Mouse (Mus musculus) thymus, adult 18-20 months (tissue): ENCODE measurements around the gene Plb1.

Source experiments
- DNase-seq, 2 experiments: peaks; one replicate each; pipeline ENCODE4 v3.0.0; 2022; ENCODE audit warnings: mixed read lengths in 2 of 2

Gene Plb1

DNA sequence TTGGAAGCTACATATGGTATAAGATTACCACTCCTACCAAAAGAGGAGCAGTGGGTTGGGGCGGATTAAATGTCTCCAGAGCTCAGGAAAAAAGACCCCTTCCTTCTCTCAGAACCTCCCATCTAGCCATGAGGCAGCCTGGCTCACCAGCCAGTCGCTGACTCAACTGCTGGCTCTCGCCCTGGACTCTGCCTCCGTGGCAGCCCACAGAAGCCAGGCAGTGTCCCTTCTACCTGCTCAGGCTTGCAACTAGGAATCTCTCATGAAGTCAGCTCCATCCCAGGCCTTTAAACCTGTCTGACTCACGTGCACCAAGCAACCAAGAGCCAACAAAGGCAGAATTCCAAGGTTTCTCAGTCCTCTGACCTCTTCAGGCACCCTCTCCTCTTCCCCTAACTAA is 103.6 kb downstream of the Plb1 start:
- no peak for DNase-seq

DNA sequence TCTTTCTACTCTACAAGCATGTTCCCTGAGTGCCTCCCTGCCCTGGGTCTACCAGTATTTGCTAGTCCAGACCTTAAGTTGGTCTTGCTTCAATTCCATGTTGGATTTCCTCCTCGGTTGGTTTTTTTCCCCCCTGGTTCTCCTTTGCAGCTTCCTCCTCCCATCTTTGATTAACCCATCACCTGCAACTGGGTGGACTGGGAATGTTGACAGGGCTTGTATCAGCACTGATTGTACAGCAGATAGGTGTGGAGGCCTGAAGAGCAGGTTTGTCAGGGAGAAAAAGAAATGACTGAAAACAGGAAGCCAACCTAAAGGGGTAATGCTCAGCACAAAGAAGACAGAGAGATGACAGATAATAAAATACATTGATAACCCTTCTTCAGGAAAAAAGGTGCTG is 104.8 kb downstream of the Plb1 start:
- DNase-seq: no peak

DNA sequence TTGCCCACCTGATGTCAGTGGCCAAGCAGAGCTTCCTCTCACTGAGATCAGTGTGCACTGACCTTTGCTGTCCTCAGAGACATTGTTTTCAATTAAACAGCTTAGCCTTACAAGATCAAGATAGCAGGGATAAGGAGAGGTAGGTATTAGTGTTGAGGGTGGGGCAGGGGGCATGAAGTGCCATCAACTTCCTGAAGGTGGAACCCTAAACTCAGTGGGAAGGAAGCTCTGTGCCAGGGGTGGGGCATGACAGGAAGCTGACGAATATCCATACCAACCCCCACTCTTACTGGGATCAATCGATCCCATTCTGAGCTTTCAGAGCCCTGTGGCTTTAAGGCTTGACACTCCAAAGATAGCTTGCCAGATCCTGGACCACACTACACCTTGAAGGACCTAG is 105.8 kb downstream of the Plb1 start:
- no peak for DNase-seq

DNA sequence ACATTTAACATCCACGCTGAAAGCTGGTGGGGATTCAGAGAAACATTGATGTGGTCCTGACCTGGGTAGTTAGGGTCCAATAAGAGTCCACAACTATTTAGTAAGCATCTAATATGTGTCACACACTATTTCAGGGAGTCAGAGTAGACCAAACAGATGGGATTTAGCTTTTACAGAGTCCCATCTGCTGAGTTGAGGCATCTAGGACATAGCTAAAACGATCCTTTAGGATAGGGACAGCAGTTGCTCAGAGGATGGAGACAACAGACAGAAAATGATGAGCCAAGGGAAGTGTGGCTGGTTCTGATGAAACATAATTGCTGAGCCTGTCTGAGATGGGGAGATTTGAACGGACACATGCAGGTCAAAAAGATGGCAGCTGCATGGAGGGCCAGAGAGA is 106.3 kb downstream of the Plb1 start:
- DNase-seq: no peak

GRCm38 (mm10) chr5:32340246-32340645 is 107.7 kb downstream of the Plb1 start:
- DNase-seq: no peak

GRCm38 (mm10) chr5:32342711-32343285 is 110.3 kb downstream of the Plb1 start:
- DNase-seq: no peak

DNA sequence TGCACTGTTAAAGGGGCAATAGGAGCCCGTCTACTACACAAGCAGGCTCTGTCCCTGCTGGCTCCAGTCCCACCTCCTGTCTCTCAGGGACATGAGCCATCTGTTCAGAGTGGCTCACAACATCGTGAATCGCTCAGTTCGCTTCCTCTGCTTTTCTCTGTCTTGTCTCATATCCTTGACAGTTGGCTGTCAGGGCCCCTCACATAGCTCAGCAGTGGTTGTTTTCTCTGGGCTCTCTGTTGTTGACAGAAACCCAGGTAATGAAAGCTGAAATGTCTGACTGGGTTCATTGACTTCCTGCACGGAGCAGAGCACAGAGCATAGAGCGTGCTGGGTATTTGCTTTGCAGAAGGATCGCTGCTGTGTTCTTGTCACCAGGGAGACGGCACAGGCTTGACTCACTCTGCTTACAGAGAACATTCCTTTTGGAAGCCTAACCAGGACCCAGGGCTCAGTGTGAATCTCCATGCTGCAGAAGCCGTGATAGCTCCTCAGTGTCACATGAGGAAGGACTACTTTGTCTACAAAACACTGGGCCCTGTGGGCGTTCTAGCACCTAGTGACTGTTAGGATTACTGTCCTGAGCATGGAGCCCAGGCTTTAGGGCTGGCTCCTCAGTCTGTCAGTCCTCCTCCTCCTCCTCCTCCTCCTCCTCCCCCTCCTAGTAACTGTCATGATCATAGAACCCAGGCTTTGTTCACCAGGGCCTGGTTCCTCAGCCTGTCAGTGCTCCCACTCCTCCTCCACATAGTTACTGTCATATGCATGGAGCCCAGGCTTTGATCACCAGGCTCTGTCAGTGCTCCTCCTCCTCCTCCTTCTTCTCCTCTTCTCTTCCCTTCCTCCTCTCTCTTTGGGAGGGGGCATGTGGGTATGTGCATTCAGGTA is 113.8 kb downstream of the Plb1 start:
- DNase-seq: no peak

- DNase-seq: no peak
These were observed 117.2 kb downstream of the Plb1 start for GRCm38 (mm10) chr5:32349718-32350117.

GRCm38 (mm10) chr5:32350551-32351256 is 118.2 kb downstream of the Plb1 start:
- no peak for DNase-seq

GRCm38 (mm10) chr5:32351721-32352465 is 119.4 kb downstream of the Plb1 start:
- no peak for DNase-seq

- no peak for DNase-seq
These were observed 120.3 kb downstream of the Plb1 start for GRCm38 (mm10) chr5:32352845-32353244.

- DNase-seq: no peak
These were observed 120.8 kb downstream of the Plb1 start for GRCm38 (mm10) chr5:32353280-32353679.

DNA sequence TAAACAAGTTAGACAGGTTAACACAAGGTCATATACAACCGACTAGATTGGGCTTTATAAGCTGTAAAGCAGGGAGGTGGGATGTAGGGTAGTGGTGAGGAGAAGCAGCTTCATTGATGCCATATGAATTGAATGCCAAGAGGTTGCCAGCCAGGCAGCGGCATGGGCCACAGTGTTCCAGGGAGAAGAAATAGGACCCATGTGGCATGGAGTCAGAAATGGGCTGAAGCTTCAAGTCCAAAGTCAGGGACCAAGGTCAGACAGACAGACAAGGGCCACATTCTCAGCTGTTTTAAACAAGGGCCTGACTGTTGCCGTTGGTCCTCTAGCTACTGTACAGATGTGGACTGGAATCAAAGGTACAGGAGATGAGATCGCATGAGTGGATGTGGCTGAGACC is 128.0 kb downstream of the Plb1 start:
- no peak for DNase-seq

DNA sequence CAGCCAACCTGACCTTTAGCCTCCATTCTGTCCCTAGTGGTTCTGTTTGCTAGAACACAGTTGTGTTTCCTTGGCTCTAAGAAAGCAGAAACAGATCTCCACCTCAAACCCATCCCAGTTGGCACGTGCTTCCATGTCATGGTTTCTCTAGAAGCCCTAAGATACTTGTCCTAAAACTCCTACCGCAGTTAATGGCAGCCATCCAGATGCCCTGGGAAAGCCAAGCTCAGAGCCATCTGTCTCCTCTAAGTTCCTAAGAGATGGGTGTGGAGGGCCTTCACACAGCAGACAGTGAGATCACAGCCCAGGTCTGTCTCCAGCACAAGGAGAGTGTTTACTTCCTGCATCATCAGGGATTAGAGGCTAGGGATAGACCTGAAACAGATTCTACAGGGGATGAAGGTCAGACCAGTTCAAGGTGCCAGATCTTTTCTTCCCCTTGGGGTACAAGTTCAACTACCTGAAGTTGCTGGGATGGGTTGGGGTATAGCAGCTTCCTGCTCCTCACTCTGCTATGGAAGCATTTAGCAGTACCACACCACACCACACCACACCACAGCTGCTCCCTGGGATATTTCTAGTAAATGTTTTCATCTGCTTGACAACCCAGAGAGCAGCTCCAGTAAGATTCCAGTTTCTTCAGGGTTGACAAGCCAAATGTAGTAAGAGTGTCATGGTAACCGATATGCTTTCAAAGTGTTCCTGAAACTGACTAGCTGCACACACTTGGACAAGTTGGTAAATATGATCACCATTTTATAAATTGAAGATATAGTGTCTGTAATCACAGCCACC is 129.1 kb downstream of the Plb1 start:
- DNase-seq: no peak

DNA sequence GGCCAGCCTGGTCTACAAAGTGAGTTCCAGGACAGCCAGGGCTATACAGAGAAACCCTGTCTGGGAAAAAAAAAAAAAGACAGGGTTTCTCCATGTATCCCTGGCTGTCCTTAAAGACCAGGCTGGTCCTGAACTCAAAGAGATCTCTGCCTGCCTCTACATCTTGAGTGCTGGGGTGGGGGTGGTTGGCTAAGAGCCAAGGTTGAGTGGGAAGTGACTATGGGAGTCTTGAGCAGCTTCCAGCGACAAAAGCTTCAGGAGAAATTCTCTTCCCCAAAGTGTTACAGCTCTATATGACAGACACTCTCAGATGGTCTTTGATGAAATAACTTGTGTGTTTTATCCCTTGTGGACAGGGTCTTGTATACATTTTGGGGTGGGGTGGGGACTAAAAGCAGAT is 136.9 kb downstream of the Plb1 start:
- no peak for DNase-seq

- no peak for DNase-seq
These were observed 138.7 kb downstream of the Plb1 start for GRCm38 (mm10) chr5:32371239-32371638.

DNA sequence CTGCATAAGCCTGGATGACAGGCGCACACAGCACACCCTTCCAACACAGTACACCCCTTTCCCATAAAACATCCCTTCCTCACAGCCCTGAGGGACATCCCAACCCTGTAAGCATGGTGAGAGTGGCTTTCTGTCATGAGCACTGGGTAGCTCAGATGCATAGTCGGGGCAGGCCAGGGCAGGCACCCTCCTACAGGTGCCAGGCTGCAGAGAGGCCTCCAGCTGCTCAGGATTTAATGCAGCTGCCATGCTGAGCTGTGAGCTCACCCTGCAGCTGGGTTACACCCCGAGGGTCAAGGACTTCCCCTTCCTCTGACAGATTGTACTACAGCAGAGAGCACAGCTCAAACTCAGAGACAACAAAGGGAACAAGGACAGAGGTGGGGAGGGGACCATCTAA is 146.0 kb downstream of the Plb1 start:
- peak; percentile 5 to 7 for DNase-seq

DNA sequence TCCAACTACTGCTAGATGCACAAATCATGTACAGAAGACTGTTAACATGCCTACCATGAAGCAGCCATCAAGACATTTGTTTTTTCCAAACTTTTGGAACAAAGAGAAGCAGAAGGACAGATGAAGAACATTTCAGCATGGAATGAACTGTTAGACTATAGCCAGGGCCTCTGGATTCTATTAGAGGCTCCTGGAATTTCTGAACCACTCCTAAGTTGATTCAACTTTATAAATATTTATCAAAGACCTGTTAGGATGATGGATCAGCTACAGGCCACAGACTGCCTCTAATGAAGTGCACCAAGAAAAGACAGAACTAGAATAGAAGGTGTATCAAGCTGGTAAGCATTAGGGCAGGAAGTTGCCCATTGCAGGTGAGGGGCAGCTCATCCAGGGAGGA is 156.1 kb downstream of the Plb1 start:
- no peak for DNase-seq

DNA sequence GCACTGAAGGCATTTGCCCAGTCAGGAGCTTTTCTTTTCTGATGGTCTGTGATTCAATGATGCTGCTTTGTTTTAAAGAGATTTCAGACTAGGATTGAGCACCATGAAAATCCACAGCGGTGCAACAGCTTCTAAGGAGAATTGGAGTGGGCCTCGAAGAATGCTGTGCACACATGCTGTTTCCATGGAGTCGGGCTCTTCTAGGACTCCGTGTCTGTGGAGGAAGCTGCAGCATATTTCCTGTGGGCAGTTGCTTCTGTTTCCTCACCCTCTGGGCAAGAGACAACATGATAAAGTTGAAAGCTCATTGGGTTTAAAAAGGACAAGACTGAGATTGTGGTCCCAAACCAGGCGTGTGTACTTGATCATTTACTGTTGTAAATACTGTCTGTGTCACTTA is 157.8 kb downstream of the Plb1 start:
- no peak for DNase-seq

DNA sequence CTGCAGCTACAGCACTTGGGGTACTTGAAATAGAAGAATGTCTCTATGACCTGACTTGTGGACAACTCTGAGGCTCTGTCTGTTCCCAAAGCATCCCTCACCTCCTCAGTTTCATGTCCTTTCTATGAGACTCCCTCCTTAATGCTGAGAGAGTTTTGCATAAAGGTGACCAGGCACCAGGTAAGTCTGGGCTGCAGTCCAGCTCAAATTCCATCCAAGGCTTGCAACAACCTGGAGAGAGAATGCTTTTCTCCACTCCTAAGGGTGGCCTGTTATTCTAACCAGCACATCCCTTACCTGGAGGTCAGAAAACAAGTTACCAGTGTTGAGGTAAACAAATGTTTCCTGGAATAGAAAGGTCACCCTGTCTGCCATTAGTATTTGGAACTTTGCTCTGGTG is 159.8 kb downstream of the Plb1 start:
- DNase-seq: no peak

- no peak for DNase-seq
These were observed 162.1 kb downstream of the Plb1 start for GRCm38 (mm10) chr5:32394586-32394985.
